Mouse (Mus musculus) right cerebral cortex, postnatal 4 days (tissue): ENCODE measurements around the gene Fdxacb1.
A peak's percentile ranks its signal among the peaks of the same experiment; 100 is the strongest.

Source experiments
- DNase-seq: peaks from one replicate; pipeline ENCODE4 v3.0.0-alpha.2; 2022

Fdxacb1 gene

GRCm38 (mm10) chr9:50768107-50769002, at the start of gene Fdxacb1:
TSS of gene Fdxacb1 (plus strand) at chr9:50768236.
- DNase-seq = peak; percentile 98

GRCm38 (mm10) chr9:50718878-50719277, 49.2 kb upstream of the Fdxacb1 start:
- no peak for DNase-seq

- DNase-seq = no peak
Measured at GRCm38 (mm10) chr9:50721061-50721460, 47.0 kb upstream of the Fdxacb1 start.

GRCm38 (mm10) chr9:50722451-50722911, 45.6 kb upstream of the Fdxacb1 start:
- no peak for DNase-seq

- peak; percentile 72 for DNase-seq
Measured at GRCm38 (mm10) chr9:50723406-50723805, 44.6 kb upstream of the Fdxacb1 start.

GRCm38 (mm10) chr9:50724147-50724546, 43.9 kb upstream of the Fdxacb1 start:
- no peak for DNase-seq

DNA sequence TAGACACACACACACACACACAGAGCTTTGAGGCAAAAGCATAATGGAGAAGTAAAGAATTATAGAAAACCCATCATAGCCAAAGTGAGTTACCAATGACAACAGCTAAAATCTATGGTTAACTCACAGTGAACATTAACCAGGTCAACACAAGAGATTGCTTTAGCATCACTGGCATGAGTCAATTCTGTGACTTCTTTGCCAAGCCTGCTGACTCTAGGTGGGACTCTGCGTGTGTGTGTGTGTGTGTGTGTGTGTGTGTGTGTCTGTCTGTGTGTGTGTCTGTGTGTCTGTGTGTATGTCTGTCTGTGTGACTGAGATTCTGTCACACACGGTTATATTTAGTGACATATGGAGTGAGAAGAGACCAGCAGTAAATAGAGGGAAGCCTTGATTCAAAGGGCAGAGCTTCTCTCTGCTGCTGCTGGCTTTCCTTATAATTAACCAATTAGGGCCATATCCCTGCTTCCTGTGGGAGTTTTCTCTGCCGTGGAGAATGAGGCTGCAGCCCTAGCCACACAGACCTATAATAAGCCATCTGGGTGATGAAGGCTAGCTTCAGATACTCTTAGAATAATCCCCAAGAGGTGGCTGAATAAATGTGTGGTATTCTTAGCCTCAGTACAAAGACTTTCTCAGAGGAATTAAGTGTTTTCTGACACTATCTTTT, 43.2 kb upstream of the Fdxacb1 start:
- DNase-seq = no peak

- DNase-seq = no peak
Measured at GRCm38 (mm10) chr9:50725921-50726590, 42.0 kb upstream of the Fdxacb1 start.

DNA sequence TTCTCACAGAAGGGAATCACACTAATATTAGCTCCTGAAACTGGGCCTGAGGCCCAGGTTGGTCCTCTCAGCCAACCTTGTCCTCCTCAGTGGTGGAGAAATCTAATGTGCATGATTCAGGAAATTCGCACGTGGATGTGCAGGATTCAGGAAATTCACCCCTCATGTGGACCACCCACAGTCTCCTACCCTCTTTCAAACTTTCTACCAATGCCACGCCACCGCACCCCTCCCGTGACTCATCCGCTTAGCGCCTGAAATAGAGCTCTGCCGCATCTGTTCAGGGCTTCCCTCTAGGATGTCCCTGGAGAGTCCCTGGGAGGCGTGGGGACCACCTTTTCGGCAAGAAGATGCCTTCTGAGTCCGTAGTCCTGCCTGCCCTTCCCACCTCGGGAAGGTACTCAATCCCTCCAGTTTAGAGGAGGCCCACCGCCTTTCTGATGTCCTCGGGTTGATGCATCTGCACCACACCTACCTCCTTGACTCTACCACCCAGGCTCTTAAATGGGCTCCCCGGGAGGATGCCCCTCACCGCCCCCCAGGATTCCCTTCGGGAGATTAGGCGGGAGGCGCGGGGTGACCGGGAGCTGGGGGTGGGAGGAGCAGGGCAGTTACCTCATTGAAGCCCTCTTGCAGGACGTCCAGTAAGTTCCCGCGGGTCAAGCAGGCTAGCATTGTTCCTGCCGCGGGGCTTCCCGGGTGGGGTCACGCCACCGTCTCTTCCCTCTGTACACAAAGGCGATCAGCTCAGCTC, 40.7 kb upstream of the Fdxacb1 start:
- DNase-seq = peak; percentile 33

- peak; percentile 90 for DNase-seq
Measured at GRCm38 (mm10) chr9:50727925-50728651, 39.9 kb upstream of the Fdxacb1 start.

GRCm38 (mm10) chr9:50729600-50729999, 38.4 kb upstream of the Fdxacb1 start:
- DNase-seq = no peak

DNA sequence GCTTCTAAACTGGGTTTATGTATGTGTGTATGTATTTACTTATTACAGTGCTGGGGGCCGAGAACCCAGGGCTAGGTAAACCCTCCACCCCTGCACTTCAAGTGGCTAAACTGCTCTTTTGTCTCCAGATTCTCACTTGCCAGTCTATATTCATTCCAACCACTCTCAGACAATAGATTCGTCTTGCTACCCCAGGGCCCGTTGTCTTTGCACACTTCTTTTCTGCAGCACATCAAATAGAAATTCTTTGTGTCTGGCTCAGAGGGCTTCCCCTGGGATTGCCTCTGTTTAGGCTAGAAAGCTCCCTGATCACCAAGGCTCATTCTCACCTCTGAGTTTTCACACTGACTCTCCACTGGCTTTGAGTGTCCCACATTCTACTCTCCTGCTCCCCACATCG, 35.5 kb upstream of the Fdxacb1 start:
- no peak for DNase-seq

DNA sequence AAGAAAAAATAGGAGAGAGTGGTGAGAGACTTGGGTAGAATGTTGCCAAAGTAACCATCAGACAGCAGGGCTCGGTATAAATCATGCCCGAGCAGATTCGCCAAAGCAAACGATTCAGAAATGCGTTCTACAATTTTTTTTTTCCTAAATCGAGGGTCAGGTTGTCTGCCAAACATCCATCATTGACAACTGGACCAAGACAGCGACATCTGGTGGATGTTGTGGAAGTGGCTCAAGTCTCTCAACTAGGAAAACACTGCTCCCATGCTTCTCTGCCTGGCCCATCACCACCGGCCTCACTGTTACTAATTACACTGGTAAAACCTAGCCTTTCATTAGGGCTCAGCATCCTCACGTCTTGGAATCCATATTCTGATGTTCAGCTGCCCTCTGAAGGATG, 33.0 kb upstream of the Fdxacb1 start:
- DNase-seq = no peak

GRCm38 (mm10) chr9:50738914-50739870, 28.8 kb upstream of the Fdxacb1 start, which contains the start of gene Dixdc1:
TSS of gene Dixdc1 (minus strand) at chr9:50739517.
- peak; percentile 82 for DNase-seq

DNA sequence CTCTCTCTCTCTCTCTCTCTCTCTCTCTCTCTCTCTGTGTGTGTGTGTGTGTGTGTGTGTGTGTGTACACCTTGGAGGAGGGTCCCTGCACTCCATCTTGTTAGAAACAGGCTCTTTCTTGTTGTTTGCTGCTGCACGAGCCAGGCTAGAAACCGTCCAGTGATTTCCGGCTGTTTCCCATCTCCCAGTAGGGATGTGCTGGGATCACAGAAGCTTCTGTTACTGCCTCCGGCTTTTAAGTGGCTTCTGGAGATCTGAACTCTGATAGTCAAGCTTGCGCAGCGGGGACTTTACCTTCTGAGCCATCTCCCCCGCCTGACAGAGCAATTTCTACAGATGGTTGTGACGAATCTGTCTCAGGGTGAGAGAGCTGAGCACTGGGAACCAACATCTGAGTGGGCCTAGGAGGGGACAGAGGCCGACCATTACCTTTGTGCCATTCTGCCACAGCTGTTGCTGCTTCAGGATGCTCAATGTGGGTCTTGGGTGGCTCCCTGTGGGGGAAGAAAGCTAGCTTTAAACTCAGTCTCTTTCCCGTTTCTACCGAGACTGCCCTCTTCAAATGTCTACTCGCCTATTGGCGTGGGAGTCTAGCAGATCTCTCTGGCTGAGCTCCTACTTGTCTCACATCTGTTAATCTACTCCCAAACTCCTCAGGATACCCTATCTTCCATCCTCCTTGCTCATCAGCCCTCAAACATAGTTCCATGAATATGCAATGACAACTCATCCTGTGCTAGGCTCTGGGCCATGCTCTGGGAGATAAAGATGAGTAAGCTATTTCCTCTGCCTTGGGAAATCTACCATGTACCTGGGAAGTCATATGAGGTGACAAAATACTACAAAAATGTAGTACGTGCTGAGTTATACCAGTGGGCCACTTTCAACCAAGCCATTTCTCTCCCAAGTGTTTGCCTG, 26.9 kb upstream of the Fdxacb1 start:
- DNase-seq = no peak

DNA sequence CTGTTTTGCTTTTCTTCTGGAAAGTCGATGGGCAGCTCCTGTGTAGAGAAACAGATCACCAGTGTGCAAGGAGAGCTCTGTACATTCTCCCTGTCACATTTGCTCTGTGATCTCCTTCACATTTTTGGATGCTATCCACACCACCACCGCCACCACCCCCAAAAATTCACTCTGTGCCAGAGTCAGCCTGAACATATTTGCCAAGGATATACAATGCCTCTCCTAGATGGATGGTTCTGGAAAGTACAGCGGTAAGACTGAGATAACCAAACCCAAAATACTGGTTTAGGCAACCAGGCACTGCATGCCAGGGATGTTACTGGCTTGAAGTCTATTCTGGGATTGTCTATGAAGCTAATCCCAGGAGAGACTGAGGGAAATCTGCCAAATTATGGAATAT, 25.8 kb upstream of the Fdxacb1 start:
- no peak for DNase-seq

DNA sequence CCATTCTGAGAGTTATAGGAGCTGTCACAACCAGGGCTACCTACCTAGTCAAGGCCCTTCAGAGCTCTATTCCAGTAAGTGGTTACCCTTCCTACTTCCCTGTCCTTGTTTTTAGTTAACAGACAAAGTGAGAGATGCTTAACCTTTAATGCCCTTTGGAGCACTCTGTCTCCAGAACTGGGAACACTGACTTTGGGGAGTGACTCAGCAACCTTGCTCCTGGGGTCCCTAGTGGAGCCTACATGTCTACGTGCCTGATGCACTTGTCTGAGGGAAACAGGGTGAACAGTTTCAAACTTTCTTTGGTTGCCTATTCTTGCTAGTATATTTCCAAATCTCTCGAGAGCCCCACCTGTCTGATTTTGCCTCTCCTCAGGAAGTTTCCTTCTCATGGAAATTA, 25.3 kb upstream of the Fdxacb1 start:
- DNase-seq = no peak

DNA sequence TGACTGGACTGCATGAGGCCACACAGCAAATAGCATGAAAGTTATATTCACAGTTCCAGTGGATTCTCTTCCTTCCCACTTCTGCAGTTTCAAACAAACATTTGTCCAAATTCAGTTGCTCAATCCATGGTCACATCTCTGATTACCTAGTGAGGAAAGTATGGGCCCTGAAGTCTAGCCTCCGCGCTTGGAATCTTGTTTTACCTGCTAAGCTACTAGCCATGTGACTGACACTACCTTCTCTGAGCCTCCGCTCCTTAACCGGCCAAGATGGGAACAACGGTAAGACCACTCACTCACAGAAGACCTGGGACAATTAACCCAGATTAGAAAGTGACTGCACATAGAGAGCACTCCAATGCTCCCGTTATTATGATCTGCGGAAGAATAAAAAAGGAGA, 22.2 kb upstream of the Fdxacb1 start:
- DNase-seq = no peak

- peak; percentile 29 for DNase-seq
Measured at GRCm38 (mm10) chr9:50746214-50746677, 21.8 kb upstream of the Fdxacb1 start, which contains the start of gene 2310030G06Rik. TSS of gene 2310030G06Rik (minus strand) at chr9:50746536.
